Mouse (Mus musculus) thymus, postnatal 0 days (tissue): ENCODE data around the gene Gm45623. TPM values are rescaled to one million over a fixed set of nuclear protein-coding genes. Genes with fewer than 3 reads are reported as not detected.

Experiments used
- DNase-seq: peaks from one replicate; pipeline ENCODE4 v3.0.0-alpha.2; 2015; ENCODE audit warnings: low spot score
- polyA plus RNA-seq: library from polyadenylated mRNA; unstranded; fragments of >200 nt; fragmentation: Nextera tagmentation; extraction: Ambion mirVana; gene quantifications from 2 replicates; pipeline ENCODE4 v1.2.1, GENCODE M21; 2015

Gene Gm45623
- polyA plus RNA-seq = 0.17 and 0.27 TPM in 2 replicates

GRCm38 (mm10) chr13:56753192-56753951 is at the start of gene Gm45623:
Gm45623 (minus strand) TSS chr13:56753827.
- no peak for DNase-seq

- no peak for DNase-seq
These were observed 43.8 kb upstream of the Gm45623 start for GRCm38 (mm10) chr13:56797459-56797858.

DNA sequence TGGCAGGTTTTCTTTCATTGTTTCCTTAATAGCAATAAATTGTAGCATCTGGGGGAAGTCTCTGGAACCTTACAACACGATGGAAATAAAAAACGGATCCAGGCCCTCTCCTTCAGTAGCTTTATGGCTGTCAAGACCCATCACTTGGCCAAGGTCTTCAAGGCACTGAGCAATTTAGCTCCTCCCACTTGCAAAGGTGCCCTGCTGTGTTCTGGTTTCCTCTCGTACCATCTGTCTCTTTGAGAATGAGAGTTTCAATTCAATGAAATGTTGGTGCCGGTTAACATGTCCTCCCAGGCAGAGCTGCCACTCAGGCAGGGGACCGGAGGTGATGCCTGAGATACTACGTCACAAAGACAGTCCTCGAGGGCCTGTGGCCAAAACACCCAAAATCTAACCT is 41.9 kb upstream of the Gm45623 start:
- no peak for DNase-seq

GRCm38 (mm10) chr13:56794441-56794840 is 40.8 kb upstream of the Gm45623 start:
- no peak for DNase-seq

DNA sequence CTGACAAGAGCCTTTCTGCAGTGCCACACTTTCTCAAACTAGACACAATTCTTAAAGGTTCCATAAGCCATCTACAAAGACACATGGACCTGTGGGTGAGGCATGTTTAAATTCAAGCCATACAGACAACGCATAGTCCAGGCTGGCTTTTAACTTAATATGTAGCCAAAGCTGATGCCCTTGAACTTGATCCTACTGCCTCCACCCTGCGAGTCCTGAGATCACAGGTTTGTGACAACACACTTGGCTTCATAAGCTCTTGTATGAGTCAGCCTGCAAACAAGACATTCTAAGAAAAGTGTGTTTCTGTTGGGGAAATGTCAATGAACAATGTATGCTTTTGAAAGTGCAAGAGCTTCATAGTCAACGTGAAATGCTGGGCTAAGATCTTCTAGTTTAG is 39.2 kb upstream of the Gm45623 start:
- no peak for DNase-seq

GRCm38 (mm10) chr13:56790683-56791082 is 37.1 kb upstream of the Gm45623 start:
- no peak for DNase-seq

GRCm38 (mm10) chr13:56782621-56783020 is 29.0 kb upstream of the Gm45623 start:
- DNase-seq = no peak

DNA sequence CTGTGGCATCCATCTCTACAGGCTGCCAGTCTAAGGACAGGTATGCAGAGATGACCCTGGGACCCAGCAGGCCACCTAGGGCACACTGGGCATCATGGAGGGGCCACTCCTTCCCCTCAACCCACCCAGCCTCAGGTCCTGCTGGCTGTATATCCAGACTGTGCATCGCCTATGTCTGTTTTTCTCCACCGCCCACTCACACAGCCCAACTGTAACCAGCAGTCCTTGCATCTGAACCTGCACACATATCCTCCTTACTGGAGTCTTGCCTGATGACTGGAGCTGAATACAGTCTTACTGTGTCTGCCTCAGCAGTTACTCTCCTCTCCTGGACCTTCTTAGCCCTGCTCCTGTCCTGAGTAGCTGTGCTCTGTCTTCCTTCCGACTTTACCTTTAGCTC is 28.1 kb upstream of the Gm45623 start:
- DNase-seq = no peak

GRCm38 (mm10) chr13:56780746-56781469 is 27.3 kb upstream of the Gm45623 start:
- DNase-seq = no peak

GRCm38 (mm10) chr13:56774304-56774703 is 20.7 kb upstream of the Gm45623 start:
- DNase-seq = no peak

DNA sequence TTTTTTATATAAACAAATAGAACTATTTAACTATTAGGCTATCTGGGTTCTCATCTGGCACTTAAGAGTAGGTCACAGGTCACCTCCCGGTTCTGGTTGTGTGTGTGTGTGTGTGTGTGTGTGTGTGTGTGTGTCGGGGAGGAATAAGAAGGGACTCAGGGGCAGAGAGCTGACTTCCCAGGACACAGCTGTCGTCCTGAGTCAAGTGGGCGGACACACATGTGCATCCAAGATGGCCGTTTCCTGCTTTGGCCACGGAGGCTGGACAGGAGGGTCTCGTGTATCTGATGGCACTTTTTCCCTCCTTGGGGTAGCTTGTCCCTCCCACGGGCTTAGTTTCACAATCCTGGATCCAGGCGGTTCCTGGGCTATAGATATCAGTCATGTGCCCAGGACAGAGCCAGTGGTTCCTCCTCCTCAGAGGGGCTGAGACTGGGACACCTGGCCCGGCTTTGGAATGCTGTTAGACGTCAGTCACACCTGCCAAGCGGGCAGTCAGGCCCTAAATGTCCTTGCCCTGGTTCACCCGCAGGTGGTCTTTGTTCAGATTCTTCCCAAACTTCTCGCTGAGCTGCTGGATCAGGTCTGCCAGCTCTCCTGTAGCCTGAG is 19.7 kb upstream of the Gm45623 start:
- no peak for DNase-seq

- DNase-seq = peak; percentile 11
These were observed 19.0 kb upstream of the Gm45623 start for GRCm38 (mm10) chr13:56772592-56772991.

DNA sequence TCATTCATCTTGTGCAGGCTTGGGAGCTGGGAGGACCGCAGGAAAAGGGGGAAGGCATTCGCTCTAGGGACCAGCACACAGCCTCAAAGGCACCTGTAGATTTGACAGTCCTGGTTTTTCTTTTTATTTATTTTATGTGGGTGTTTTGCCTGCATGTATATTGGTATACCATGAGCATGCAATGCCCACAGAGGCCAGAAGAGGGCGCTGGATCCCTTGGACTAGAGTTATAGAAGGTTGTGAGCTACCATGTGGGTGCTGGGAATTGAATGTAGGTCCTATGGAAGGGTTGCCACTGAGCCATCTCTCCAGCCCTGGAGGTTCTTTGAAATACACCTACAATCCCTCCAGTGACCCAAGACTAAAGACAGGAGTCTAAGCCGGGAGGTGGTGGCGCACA is 17.2 kb upstream of the Gm45623 start:
- no peak for DNase-seq

- no peak for DNase-seq
These were observed 16.5 kb upstream of the Gm45623 start for GRCm38 (mm10) chr13:56770136-56770578.

DNA sequence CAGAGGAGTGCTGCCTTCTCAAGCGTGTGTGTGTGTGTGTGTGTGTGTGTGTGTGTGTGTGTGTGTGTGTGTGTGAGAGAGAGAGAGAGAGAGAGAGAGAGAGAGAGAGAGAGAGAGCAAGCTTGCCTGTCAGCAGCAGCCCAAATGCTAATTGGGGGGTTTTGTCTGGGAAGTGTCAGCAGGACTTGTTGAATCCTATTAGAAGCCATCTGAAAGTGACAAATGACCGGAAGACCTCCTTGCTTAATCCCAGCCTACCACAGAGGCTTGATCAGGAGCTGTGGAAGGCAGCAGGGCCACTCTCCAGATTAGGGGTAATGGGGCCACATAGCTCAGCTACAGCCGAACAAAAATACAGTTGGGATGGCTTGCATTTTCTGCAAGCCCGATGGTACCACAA is 15.8 kb upstream of the Gm45623 start:
- no peak for DNase-seq

DNA sequence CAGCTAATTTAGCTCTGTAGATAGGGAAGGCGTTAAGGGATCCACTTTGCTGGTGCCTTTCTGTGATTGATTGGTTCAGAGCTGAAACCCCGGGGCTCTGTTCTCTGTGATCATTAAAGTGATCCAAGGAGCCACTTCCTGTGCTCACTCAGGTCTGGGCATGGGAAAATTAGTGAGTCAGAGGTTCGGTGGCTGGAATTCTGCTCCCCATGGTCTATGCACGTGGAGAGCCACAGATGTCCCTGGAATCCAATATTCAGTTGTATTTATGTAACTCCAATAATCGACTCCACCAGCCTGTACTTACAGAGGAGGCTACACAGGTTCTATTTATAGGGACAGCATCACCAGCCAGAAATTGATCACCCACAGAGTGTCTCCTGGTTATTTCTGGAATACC is 12.6 kb upstream of the Gm45623 start:
- no peak for DNase-seq

DNA sequence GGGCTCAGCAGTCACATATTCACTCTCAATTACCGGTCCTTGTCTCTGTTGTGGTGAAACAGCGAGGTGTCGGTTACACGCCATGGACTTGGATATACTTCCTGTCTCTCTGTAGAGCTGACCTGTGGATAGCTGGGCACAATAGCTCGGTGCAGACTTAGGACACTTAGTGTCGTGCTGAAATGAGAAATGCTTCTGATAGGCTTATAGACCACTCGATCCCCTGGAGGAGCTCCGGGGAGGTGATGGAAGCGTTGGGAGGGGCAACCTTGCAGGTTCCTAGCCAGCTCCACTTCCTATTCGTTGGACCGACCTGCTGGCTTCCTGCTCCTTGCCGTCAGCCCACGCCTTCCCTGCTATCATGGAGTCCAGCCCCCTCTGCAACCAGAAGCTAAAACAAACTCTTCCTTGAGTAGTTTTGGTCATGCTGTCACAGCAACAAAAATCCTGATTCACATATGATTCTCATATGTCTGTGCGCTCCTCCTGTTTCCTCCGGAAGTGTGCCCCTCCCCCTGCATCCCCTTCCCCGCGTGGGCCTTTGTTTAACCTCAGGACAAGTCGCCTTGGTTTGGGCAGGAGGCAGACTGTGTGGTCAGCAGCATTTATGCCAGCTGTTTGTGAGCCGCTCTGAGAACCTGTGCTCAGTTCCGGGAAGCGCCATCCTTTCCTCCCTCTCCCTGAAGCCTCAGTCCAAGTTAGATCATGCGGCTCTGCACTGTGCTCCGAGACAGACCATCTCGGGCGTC is 11.8 kb upstream of the Gm45623 start:
- peak; percentile 47 for DNase-seq

- no peak for DNase-seq
These were observed 9.0 kb upstream of the Gm45623 start for GRCm38 (mm10) chr13:56762446-56763229.

DNA sequence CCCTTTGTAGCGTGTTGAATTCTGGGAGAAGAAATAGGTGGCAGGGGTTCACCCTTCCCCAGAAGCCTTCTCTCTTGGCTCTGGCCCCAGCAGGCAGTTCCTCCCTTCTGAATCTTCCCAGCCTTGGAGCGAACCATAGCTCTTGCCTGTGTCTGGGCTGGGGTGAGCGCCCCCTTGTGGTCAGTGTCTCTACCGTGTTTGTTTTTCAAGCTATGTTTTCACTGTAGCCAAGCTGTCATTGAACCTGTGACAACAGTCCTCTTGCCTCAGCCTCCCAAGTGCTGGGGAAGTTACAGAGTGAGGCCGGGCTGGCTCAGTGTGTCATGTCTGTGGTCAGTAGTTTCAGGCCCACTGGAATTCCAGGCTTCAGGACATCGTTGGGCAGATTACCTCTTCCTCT is 4.9 kb upstream of the Gm45623 start:
- peak; percentile 80 for DNase-seq

DNA sequence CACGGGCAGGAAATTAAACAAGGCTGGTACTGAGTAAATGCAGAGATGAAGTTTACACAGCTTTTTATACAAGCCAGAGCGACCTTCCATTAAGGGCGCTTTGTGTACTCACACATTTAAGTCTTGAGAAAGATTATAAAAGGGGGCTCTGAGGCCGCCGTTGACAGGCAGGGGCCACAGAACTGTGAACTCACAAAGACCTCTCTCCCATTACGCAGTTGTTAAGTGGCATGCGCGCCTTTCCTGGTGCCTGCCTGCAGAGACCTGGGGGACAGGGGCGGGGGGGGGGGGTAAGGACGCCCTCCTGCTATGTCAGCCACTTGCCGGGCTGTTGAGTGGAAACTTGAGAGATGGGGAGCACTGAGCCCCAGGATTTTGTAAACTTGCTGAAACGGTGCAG is 3.6 kb upstream of the Gm45623 start:
- no peak for DNase-seq

DNA sequence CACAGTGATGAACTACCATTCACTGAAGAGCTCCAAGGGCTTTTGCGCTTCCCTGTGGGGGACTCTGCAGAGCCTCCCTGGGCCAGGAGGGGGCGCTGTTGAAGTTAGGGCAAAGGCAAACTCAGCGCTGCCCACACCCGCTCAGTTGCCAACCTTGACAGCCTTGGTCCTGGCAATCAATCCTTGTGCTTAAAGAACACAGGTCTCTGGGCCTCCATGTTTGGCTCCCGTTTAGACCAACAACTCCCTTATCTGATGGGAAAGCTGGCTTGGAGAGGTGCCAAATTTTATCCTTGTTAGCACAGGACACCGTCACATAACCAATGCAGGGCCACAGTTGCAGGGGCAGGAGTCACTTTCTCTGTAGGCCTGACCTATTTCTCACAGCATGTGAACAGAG is 2.2 kb upstream of the Gm45623 start:
- peak; percentile 57 for DNase-seq
